Mouse (Mus musculus) lung, embryonic 14.5 days (tissue): ENCODE results near the gene Pisd. TPM values are rescaled to one million over a fixed set of nuclear protein-coding genes. Genes with fewer than 3 reads are reported as not detected.
"Not testable (repeated sequence)": the region's sequence is repeated elsewhere in the genome, so short reads cannot be mapped to it uniquely, and the experiment has no call there.

Experiments
- ATAC-seq: fragments of 200-750 bp; cut with Nextera tagmentation; 2 replicates; pipeline ENCODE4 v1.8.0; 2017; ENCODE audit warnings: mild to moderate bottlenecking, moderate TSS enrichment, moderate library complexity; ENCODE audit not compliant: insufficient read depth
- DNase-seq: peaks from one replicate; pipeline ENCODE4 v3.0.0-alpha.2; 2015
- H3K27ac ChIP-seq: fragments of 300-500 bp; sonication (generic); 2 replicates; pipeline ENCODE4 v1.5.1; 2014; ENCODE audit warnings: low read depth, mild to moderate bottlenecking, moderate library complexity
- H3K27me3 ChIP-seq: fragments of 300-500 bp; sonication (generic); 2 replicates; pipeline ENCODE4 v1.6.1; 2014; ENCODE audit warnings: low read length, control low read depth; ENCODE audit not compliant: insufficient read depth
- H3K36me3 ChIP-seq: fragments of 300-500 bp; sonication (generic); 2 replicates; pipeline ENCODE4 v1.6.1; 2014; ENCODE audit warnings: control low read depth; ENCODE audit not compliant: insufficient read depth
- H3K4me1 ChIP-seq: fragments of 300-500 bp; sonication (generic); 2 replicates; pipeline ENCODE4 v1.6.1; 2014; ENCODE audit warnings: antibody characterized with exemption, control low read depth; ENCODE audit not compliant: insufficient read depth
- H3K4me2 ChIP-seq: fragments of 300-500 bp; sonication (generic); 2 replicates; pipeline ENCODE4 v1.6.1; 2014; ENCODE audit warnings: mild to moderate bottlenecking
- H3K4me3 ChIP-seq: fragments of 300-500 bp; sonication (generic); 2 replicates; pipeline ENCODE4 v1.5.1; 2014; ENCODE audit warnings: low read depth, low read length
- H3K9ac ChIP-seq: fragments of 300-500 bp; sonication (generic); 2 replicates; pipeline ENCODE4 v1.6.1; 2014
- H3K9me3 ChIP-seq: fragments of 300-500 bp; sonication (generic); 2 replicates; pipeline ENCODE4 v1.6.1; 2016; ENCODE audit warnings: low read depth, low read length, control low read depth
- CTCF ChIP-seq: IDR thresholded peaks from 2 replicates; pipeline ENCODE4 v1.5.1; 2016; ENCODE audit warnings: antibody characterized with exemption, low read depth
- WGBS: fragments of 180-500 bp; shearing (Covaris S2); extraction: QIAGEN DNeasy Blood & Tissue Kit; methylation state at CpG from one replicate; pipeline ENCODE4 v1.1.7; 2014; 5-methylcytosine and 5-hydroxymethylcytosine counted together
- polyA plus RNA-seq: library from polyadenylated mRNA; unstranded; fragments of >200 nt; fragmentation: Nextera tagmentation; extraction: Ambion mirVana; gene quantifications from 2 replicates; pipeline ENCODE4 v1.2.1, GENCODE M21; 2014

Pisd gene
- polyA plus RNA-seq, 1 experiment from 2014 or later: 68.5 TPM

- ATAC-seq (no peak), DNase-seq (no peak)
- TF ChIP-seq CTCF: no peak
- WGBS: 83% methylated on average over 8 of the region's 8 CpGs
- Histone ChIP-seq H3K9me3 (no peaks in the 10 kb centered on the region), H3K36me3 (no peaks in the 10 kb centered on the region), H3K9ac (no peak overlapping the region), H3K4me3 (no peak overlapping the region), H3K27me3 (no peaks in the 10 kb centered on the region), H3K4me1 (no peaks in the 10 kb centered on the region), H3K27ac (no peak overlapping the region), H3K4me2 (no peak overlapping the region)
Observed at GRCm38 (mm10) chr5:32728851-32729250, 56.6 kb downstream of the Pisd start.

GRCm38 (mm10) chr5:32728300-32728699 is 57.1 kb downstream of the Pisd start:
- H3K4me1 ChIP-seq: no peaks in the 10 kb centered on the region
- no peaks in the 10 kb centered on the region for H3K36me3 ChIP-seq
- no peak overlapping the region for H3K4me3 ChIP-seq
- H3K4me2 ChIP-seq: no peak overlapping the region
- H3K27me3 ChIP-seq: no peaks in the 10 kb centered on the region
- ATAC-seq (no peak), DNase-seq (no peak)
- no peaks in the 10 kb centered on the region for H3K9me3 ChIP-seq
- no peak overlapping the region for H3K27ac ChIP-seq
- no peak for TF ChIP-seq CTCF
- no peak overlapping the region for H3K9ac ChIP-seq
- 75% methylated on average over 7 of the region's 7 CpGs for WGBS

GRCm38 (mm10) chr5:32725397-32725796 is 60.0 kb downstream of the Pisd start:
- H3K4me2 ChIP-seq, H3K36me3 ChIP-seq, H3K9me3 ChIP-seq, H3K4me1 ChIP-seq, H3K27me3 ChIP-seq, H3K9ac ChIP-seq, DNase-seq, ATAC-seq, H3K27ac ChIP-seq, H3K4me3 ChIP-seq: not testable (repeated sequence)
- 72% methylated on average over 3 of the region's 3 CpGs for WGBS

GRCm38 (mm10) chr5:32723981-32724380 is 61.5 kb downstream of the Pisd start:
- Histone ChIP-seq H3K4me1 (no peaks in the 10 kb centered on the region), H3K36me3 (no peaks in the 10 kb centered on the region), H3K27ac (no peak overlapping the region), H3K27me3 (no peaks in the 10 kb centered on the region), H3K4me3 (no peak overlapping the region), H3K9ac (no peak overlapping the region), H3K4me2 (no peak overlapping the region), H3K9me3 (no peaks in the 10 kb centered on the region)
- 72% methylated on average over 7 of the region's 7 CpGs for WGBS
- TF ChIP-seq CTCF: no peak
- ATAC-seq (no peak), DNase-seq (no peak)

GRCm38 (mm10) chr5:32722711-32723110 is 62.7 kb downstream of the Pisd start:
- not testable (repeated sequence) for H3K9me3 ChIP-seq, H3K27me3 ChIP-seq, H3K36me3 ChIP-seq, DNase-seq, H3K4me1 ChIP-seq, H3K9ac ChIP-seq, H3K4me2 ChIP-seq, H3K4me3 ChIP-seq, H3K27ac ChIP-seq, ATAC-seq
- WGBS: 69% methylated on average over 8 of the region's 8 CpGs

GRCm38 (mm10) chr5:32722263-32722662 is 63.2 kb downstream of the Pisd start:
- Histone ChIP-seq H3K9me3 (no peaks in the 10 kb centered on the region), H3K36me3 (no peaks in the 10 kb centered on the region), H3K27me3 (no peaks in the 10 kb centered on the region), H3K4me2 (no peak overlapping the region), H3K27ac (no peak overlapping the region), H3K4me3 (no peak overlapping the region), H3K9ac (no peak overlapping the region), H3K4me1 (no peaks in the 10 kb centered on the region)
- TF ChIP-seq CTCF: no peak
- ATAC-seq (no peak), DNase-seq (no peak)
- WGBS: 61% methylated on average over 7 of the region's 7 CpGs

- ATAC-seq: no peak
- no peak overlapping the region for H3K4me3 ChIP-seq
- H3K36me3 ChIP-seq: no peaks in the 10 kb centered on the region
- no peak for TF ChIP-seq CTCF
- H3K27ac ChIP-seq: no peak overlapping the region
- WGBS: 69% methylated on average over 3 of the region's 3 CpGs
- H3K27me3 ChIP-seq: no peaks in the 10 kb centered on the region
- H3K4me2 ChIP-seq: no peak overlapping the region
- no peak for DNase-seq
- no peaks in the 10 kb centered on the region for H3K9me3 ChIP-seq
- H3K4me1 ChIP-seq: no peaks in the 10 kb centered on the region
- H3K9ac ChIP-seq: no peak overlapping the region
Observed at GRCm38 (mm10) chr5:32721316-32721715, 64.1 kb downstream of the Pisd start.

- no peak overlapping the region for H3K9ac ChIP-seq
- no peak for TF ChIP-seq CTCF
- no peak for ATAC-seq
Observed at GRCm38 (mm10) chr5:32720416-32720815, 65.0 kb downstream of the Pisd start.

More at GRCm38 (mm10) chr5:32720416-32720815, 65.0 kb downstream of the Pisd start:
- DNase-seq: no peak
- Histone ChIP-seq H3K4me3 (no peak overlapping the region), H3K4me2 (no peak overlapping the region), H3K4me1 (no peaks in the 10 kb centered on the region), H3K9me3 (no peaks in the 10 kb centered on the region), H3K27me3 (no peaks in the 10 kb centered on the region), H3K36me3 (no peaks in the 10 kb centered on the region), H3K27ac (no peak overlapping the region)
- 77% methylated on average over 9 of the region's 9 CpGs for WGBS
